Mouse (Mus musculus) urinary bladder, postnatal 36 days (tissue): ENCODE measurements at regions not wholly inside any gene's neighbourhood (a gene's known extent, or its start where the extent isn't known, plus 50 kb on each side); places are given as distances from the start of the nearest gene placed in this dataset.
"Not testable (repeated sequence)": the region's sequence is repeated elsewhere in the genome, so short reads cannot be mapped to it uniquely, and the experiment has no call there.

Experiments used
- DNase-seq, 2 experiments: peaks; one replicate each; pipeline ENCODE4 v3.0.0; 2022; ENCODE audit warnings: low spot score in 2 of 2, mixed read lengths in 1 of 2

DNA sequence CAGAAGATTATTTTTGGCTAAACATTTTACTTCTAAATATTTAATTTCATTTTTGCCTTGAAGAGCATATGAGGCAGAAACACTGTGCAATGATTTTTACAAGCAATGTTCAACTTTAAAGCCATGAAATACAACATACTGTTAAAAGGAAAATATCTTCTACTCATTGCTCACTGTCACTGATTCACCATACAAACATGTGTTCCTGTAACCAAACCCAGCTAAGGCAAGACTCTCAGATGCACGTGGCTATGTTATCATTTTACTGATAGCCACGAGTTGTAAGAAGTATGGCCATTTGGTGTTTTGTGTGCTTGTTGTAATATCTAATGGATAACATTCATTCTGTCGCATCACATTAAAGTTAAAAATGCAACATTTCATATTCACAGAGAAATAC, 287.3 kb upstream of the Adamts5 start:
- no peak for DNase-seq

DNA sequence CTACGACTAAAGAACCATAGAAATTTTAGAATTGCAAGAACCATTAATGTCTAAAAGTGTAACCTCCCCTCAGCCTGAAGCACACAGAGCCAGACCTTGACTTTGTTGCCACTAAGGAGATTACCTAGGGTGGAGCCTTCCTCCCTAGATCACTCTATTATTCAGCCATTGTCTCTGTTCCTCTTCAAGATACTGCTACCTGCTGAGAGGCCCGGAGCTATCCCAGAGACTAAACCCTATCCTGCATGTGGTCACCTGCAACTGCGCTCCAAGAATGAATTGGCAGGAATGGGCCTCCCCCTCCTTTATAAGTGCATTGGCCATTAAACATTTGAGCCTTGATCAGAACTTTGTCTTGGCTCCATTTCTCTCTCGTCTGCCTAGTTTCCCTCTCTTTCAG, 286.0 kb upstream of the Adamts5 start:
- not testable (repeated sequence) for DNase-seq

DNA sequence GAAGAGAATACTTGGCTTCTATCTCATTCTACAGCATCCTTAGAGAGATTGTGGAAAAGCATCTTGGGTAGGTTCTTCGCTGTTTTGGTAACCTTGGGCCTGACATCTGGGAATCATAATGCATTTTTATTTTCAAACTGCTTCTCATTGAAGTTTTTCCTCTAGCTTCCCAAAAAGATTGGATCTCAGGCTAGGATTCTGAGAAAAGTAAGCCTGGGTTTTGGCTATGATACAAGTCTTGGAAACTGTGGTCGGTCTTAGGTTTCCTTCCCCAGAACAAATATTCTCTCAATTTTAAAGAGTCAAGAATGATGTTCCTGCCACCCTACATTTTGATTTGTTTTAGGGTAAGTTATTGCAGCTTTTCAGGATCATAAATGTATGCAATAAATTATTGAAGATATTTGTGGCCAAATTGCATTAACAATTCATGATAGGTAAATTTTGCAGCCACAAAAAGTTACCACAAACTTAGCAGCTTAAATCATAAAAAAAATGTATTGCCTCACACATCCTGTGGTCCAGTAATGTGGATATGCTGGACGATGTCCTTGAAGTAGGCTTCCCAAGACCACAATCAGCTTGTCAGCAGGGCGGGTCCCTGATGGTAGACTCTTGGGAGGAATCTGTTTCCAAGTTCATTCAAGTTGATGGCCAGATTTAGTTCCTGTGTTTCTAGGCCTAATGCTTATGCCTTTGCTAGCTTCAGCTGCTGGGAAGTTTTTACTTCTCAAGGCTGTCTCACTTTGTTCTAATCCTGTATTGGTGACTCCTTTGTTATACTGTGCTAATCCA, 257.6 kb upstream of the Adamts5 start:
- peak in 1 of 2 experiments; percentile 11 for DNase-seq

DNA sequence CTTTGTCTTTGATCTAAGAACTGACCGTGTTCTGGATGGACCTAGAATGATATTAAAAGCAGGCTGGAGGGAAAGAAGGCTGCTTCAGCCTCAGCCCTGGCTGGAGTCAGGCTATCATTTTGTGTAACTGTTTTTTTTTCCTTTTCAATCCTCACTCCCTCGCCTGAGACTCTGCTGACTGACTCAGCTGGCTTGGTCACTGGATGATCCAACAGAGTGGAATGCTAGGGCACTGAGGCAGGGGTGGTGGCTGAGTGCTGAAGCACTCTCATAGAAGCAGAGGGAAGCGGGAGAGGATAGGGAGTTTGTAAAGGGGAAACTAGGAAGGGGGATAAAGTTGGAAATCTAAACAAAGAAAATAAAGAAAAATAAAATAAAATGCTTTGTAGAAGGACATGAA, 236.5 kb upstream of the Adamts5 start:
- peak; percentile 3 to 11 for DNase-seq

DNA sequence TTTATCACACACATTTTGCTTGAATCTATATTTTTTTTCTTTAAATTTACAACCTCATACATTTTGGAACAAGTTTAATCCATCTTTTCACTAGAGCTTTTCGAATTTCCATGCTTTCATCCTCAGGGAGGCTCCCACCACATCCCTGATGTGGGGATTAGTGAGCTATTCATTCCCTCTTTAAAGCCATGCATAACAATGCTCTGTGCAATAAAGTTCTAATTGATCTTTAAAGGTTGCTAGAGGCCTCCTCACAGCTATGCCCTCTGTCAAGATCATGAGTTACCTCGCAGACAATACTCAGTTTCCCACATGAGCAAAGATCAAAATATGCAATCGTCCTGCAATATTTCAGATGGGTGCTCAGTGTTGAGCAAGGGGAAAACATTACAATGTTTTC, 234.5 kb upstream of the Adamts5 start:
- DNase-seq = no peak

DNA sequence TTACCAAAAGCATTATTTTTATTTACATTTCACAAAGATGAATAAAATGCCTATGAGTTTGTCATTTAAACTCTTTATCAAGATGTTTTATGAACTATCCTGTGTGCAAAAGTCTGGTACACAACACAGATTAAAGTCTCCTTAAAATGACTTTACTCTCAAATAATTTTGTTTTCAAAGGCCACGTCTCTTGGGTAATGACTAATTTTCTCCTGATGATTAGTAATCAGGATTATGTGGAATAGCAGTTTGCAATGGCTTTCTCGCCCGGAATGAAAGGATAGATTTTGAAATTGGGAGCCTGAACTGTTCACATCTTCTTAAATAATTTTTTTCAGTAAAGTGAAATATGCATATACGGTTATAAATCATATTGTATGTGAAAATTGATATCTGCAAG, 225.8 kb upstream of the Adamts5 start:
- DNase-seq = no peak

DNA sequence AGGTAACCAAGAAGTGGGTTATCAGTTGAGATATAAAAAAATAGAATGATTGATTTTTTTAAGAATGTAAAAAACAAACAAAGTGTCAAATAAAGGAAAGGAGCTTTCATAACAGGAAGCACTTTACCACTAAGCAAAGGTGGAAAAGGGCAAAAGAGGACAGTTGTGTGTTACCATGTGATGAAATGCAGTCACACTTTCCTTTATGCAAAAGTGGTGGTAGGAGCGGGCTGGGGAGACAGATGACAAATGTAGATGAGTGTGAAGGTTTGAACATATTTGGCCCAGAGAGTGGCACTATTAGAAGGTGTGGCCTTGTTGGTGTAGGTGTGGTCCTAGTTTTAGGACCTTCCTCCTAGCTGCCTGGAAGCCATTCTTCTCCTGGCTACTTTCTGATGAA, 222.6 kb upstream of the Adamts5 start:
- no peak for DNase-seq

DNA sequence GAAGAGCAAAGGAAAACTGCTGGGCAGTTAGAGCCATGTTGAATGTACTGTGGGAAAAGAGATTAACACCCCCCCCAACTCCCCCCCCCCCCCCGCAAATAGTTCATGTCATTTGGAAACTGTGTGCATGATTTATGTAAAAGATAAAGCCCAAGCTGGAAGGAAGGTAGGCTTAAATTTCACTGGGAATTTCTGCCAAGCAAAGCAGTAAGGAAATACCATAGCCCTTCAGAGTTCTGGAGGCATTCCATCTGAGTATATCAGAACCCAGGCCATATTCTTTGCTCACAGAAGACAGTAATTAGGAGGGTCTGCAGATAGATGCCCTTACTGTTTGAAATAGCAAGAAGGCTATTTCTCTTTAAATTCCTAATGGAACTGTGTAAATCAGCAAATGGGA, 221.3 kb upstream of the Adamts5 start:
- DNase-seq = no peak

DNA sequence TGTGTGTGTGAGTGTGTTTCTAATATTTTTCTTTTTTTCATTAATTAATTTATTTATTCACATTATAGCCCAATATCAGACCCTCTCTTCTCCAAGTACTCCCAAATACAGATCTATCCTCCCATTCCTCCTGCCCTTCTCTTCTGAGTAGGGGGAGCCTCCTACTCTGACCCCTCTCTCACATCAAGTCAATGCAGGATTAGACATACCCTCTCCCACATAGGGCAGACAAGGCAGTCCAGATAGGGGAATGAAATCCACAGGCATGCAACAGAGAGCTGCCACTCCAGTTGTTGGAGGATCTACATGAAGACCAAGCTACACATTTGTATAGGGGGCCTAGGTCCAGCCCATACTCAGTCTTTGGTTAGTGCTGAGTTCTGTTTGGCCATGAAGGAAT, 216.3 kb upstream of the Adamts5 start:
- DNase-seq = no peak

DNA sequence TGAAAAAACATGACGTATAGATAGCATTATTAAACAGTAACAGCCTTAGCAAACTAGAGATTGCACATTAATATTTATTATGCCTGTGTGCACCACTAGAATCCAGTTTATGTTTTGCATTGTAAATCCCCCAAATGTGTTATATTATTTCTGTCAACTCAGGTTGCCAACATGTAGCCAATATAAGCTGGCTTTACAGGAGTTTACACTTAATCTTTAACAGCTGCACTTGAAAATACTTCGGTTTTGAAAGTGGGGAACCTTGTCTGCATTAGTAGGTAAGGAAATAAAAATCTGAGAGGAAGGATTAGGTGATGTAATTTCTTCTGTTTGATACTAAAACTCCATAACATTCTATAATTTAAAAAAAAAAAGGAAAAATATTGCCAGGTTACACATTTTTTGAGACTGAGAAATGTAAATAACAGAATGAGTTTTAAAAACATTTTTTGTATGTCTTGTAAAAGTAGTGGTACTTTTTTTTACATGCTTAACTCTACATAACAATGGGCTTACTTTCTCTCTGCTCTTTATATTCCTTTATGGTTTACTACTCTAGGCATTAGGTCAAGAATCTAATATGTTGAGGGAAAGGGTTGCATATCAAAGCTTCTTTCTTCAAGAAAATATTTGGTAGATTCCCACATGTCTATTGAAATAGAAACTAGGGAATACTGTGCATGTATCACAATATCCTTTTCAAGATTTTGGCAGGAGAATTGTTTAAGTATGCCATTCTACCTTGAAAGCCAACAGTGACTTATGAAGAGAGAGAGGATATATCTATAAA, 214.2 kb upstream of the Adamts5 start:
- DNase-seq = no peak

DNA sequence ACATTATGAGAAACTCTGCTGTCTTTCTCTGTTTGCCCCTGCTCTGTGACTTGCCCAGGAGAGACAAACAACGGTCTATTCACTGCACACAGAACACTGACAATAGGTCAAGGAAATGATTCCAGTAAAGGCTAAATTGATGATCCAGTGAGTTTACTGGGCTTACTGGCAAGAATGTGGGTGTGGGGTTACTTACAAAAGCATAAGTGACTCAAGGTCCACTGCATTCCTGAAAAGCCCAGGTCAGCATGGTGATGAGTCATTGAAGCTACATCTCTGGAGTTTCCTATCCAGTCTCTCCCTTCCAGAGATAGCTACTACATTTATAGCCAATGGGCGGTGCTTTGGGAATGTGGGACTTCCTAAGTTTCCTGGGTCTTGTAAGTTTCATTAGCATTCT, 192.8 kb upstream of the Adamts5 start:
- DNase-seq = no peak

DNA sequence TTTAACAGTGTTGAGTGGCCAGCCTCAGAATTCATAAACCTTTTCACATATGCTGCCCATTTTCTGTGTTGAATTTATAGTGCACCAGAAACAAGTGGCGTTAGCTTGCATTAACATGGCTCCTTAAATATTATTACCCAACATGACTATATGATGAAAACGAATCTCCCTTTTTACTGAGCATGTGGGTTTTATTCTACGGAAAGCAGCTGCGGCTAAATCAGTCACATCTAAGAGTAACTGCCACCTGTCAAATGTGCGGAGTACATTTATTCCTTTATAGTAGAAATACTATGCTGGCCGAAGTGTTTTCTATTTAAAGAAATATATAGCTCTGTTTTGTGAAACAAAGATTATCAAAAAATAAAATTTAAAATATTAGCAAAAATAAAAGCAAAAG, 188.5 kb upstream of the Adamts5 start:
- DNase-seq = no peak

DNA sequence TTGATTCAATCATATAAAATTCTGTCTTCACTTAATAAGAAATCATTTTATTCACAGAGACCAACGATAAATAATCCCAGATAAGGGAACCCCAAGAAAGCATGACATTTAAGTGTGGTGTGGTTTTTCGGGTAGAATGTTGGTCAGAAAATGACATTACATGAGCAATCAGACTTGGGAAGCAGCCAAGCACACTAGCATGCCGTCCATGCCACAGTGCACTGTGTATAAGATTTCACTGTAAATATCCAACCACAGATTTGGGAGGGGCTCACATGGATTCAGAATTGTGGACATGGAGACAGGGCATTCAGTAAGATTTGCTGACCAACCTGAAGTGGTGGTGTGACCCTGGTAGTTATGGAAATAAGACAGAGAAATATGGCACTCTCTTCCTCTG, 185.8 kb upstream of the Adamts5 start:
- DNase-seq = no peak

DNA sequence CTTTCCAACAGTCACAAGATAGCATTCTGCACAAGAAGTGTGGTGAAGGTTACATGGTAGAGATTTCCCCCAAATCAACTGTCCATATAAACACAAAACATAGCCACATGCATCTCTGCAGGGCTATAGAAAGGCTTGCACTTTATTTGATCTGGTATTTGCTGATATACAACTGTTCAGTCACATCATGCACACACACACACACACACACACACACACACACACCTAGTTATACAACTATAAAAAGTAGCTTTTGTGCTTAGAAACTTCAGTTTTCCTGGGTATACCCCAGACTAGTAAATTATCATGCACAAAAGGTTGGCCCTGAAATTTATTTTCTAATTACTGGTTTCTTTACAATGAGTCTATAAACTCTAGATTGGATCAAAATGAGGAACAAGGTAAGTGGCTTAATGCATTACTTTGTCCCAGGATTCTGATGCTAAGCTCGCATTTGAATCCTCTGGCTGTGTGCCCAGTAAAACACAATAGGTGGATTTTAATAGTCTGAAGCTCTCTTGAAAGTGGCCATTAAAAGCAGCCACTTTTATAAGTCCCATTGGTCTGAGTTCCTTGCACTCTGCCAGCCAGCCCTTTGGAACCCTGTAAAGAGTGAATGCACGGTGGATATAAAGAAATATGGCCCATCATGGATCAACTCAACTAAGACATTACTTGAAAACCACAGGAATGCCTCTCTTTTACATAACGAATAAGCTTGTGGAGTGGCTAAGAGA, 166.2 kb upstream of the Adamts5 start:
- no peak for DNase-seq

DNA sequence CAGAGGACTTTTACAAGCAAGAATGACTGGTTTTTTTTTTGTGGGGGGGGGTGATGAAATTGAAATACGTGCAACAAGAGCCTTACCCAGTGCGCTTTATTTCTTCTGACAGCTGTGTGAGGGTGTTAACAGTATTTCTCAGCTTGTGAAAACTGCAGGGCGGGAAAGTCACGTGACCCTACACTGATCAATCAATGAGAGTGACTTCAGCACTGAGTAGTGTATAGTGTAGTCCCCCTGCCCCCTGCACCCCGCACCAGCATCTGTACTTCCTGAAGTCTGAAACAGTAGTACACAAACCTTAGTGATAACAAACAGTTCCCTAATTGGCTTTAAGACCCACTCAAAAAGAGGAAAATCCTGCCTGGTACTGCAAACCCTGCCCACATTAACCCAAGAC, 158.5 kb upstream of the Adamts5 start:
- DNase-seq = no peak

DNA sequence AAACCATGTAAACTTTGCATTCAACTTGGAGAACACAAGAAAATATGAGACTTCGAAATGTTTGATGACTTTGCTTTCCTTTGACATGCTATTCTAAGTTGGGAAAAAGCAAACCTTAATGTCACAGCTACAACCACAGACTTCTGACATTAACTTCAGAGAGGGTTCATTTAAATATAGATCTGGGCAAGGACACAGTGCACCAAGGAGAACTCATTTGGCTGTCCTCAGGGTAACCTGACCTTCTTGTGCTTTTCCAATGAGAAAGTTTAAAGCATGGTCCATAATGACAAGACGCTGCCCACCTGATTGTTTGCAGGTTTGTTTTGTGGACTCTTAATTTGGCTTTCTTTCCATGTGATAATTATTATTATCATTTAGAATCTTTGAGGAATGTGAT, 143.1 kb upstream of the Adamts5 start:
- no peak for DNase-seq

DNA sequence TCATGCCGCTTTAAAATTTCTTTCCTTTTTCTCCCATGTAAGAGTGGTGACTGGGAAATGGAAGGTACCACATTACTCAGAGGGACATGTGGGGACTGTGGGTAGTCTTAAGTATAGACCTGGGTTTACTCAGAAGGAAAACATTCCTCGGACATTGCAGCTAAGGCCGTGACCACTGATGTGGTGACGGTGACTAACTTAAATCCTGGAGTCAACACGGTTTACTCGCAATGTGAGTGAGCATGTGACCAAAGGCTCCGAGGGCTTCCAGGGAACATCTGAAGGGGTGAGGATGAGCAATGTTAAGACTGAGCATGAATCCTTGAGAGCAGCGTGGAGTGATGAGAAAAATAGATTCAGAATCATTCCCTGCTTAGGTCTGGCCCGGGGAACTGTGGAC, 133.1 kb upstream of the Adamts5 start:
- no peak for DNase-seq

DNA sequence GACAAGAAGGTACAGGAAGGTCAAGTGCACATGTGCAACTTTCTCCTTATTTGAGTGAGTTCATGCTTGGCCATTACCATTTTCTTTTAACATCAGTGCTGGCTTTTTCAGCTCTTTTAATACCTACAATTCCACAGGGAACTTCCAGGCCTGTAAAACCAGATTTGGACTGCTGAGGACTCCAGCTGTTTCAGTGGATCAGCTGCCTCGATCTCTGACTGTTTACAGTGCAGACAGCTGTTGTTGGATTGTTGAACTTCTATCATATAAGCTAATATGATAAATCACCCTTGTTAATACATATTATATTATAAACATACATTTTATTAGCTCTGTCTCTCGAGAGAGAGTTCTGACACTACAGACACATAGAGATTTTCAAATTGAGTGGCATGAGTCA, 126.1 kb upstream of the Adamts5 start:
- DNase-seq = no peak

DNA sequence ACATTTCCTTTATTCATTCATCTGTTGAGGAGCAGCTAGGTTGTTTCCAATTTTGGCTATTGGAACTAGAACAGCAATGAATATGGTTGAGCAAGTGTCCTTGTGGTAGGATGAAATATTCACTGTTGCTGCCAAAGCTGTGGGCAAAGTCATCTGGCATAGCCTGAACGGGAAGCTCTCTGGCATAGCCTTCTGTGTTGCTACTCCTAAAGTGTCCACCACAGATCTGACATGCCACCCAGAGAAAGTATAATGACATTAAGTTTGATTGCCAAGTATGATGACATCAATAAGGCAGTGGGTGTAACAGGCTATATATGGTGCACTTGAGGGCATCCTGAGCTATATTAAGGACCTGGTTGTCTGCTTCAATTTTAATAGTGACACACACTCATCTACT, 113.7 kb upstream of the Adamts5 start:
- DNase-seq = no peak

DNA sequence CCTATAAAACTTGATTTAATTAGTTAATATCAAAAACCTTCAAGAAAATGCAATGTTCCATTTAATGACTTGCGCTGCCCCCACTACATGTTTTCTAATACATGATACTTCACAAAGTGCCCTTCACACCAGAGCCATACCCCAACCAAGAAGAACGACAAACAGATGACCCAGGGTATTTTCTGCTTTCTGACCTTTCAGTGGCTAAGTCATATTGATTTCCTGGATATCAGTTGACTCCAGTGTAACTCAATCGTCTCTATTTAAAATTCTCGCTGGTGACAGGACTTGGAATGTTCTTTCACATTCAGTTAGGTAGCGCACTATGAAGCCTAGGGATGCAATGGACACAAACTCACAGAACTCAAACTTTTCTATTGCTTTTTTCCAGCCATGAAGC, 109.4 kb upstream of the Adamts5 start:
- no peak for DNase-seq

DNA sequence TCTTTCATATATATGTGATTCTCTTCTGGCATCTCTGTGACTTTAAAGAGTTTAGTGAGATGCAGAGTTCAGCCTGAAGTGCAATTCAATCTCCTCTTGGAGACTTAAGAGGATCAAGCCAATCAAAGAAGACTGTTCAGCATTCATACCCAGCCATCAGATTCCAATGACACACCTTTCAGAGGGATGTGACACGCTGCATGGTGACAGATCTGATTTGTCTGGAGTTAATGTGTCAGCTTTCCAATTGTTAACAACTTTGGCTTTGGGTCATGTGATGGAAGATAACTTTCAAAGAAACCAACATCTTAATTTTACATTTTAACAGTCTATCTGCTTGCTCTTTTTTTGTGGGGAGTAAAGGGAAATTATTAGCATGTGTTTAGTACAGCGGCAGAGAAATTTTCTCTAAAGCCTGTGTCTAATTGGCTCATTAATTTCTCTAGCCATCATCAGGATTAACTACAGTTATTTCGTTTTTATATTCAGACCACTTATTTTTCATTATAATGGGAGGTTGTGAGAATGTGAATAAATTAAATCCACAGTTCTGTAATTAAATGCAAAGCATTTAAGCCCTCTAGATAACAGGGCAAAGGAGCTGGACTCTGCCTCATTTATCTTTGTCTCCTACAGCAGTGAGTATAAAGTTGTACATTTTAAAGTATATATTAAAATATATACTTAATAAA, 108.2 kb upstream of the Adamts5 start:
- DNase-seq = no peak

DNA sequence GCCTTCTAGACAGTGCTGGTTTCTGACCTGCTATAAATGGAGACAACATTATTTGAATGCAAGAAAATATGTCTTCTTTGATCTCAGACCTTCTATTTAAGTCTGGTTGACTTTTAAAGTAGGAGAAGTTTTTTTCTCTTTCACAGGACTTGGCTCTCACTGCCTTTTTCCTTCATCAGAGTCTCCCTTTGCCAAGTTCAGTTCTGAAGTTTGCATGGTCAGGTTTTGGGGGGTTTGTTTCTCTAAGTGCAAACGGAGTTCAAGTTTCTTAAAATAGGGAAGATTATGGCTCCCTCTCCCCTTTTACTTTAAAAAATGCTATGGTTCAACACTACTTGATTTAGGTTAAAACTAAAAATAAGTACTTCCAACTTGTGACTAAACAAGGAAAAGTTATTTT, 106.2 kb upstream of the Adamts5 start:
- DNase-seq = no peak
